Mouse (Mus musculus): ENCODE data around the gene Eya2. TPM values are rescaled to one million over a fixed set of nuclear protein-coding genes. Genes with fewer than 3 reads are reported as not detected.

The Eya2 gene
- polyA plus RNA-seq, 1 experiment from 2014 or later: 7.8 TPM

- no peaks in the 10 kb centered on the region for H3K36me3 ChIP-seq (ENCODE audit: control insufficient read depth, insufficient read depth, low read length)
- no peaks in the 10 kb centered on the region for H3K9me3 ChIP-seq (replicated peaks; ENCODE audit: control insufficient read depth, low read length)
- no peak overlapping the region for H3K9ac ChIP-seq (ENCODE audit: low read length)
- no peak for ATAC-seq (ENCODE audit: insufficient read depth, low FRiP score)
- no peak overlapping the region for H3K27ac ChIP-seq (ENCODE audit: low read length)
- H3K27me3 ChIP-seq (ENCODE audit: control insufficient read depth, insufficient read depth, low read length): no peaks in the 10 kb centered on the region
- no peak overlapping the region for H3K4me2 ChIP-seq (ENCODE audit: low read depth, low read length)
- peaks cover 27% of the 10 kb centered on the region for H3K4me1 ChIP-seq (ENCODE audit: control insufficient read depth, insufficient read depth, low read length)
- WGBS: 64% methylated on average over 6 of the region's 6 CpGs
- no peak overlapping the region for H3K4me3 ChIP-seq (replicated peaks; ENCODE audit: low read length)
Observed at GRCm38 (mm10) chr2:165652281-165652680, 57.4 kb downstream of the Eya2 start.

GRCm38 (mm10) chr2:165653001-165653921 lies 58.4 kb downstream of the Eya2 start:
- H3K36me3 ChIP-seq (ENCODE audit: control insufficient read depth, insufficient read depth, low read length): no peaks in the 10 kb centered on the region
- ATAC-seq (ENCODE audit: insufficient read depth, low FRiP score): peak; percentile 59; the same call in 1 of the 2 replicates
- peak overlapping the region; percentile 25; the same call in 1 of the 2 replicates for H3K27ac ChIP-seq (ENCODE audit: low read length)
- no peaks in the 10 kb centered on the region for H3K27me3 ChIP-seq (ENCODE audit: control insufficient read depth, insufficient read depth, low read length)
- peaks cover 27% of the 10 kb centered on the region for H3K4me1 ChIP-seq (ENCODE audit: control insufficient read depth, insufficient read depth, low read length)
- H3K4me3 ChIP-seq (replicated peaks; ENCODE audit: low read length): no peak overlapping the region
- no peaks in the 10 kb centered on the region for H3K9me3 ChIP-seq (replicated peaks; ENCODE audit: control insufficient read depth, low read length)
- H3K9ac ChIP-seq (ENCODE audit: low read length): peak overlapping the region; percentile 10; the same call in 1 of the 2 replicates
- WGBS: 19% methylated on average over 14 of the region's 14 CpGs
- no peak overlapping the region for H3K4me2 ChIP-seq (ENCODE audit: low read depth, low read length)

DNA sequence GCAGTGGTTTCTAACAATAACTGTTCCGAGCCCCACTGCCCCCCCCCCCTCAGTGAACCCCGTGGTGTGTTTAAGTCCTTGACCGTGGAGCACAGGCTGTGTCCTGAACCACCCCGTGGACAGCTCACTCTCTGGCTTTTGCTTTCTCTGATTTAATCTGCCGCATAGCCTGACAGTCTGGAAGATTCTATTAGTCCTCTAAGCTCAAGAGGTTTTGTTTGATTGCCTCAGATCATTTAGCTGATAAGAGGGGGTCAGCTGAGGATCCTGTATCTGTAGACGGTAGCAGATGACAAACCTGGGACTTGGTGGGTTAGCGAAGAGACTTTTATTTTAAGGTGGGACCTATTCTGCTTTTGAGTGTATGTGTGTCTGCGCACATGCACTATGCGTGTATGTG lies 59.3 kb downstream of the Eya2 start:
- H3K27me3 ChIP-seq (ENCODE audit: control insufficient read depth, insufficient read depth, low read length): no peaks in the 10 kb centered on the region
- H3K36me3 ChIP-seq (ENCODE audit: control insufficient read depth, insufficient read depth, low read length): no peaks in the 10 kb centered on the region
- no peak for ATAC-seq (ENCODE audit: insufficient read depth, low FRiP score)
- H3K9ac ChIP-seq (ENCODE audit: low read length): no peak overlapping the region
- H3K9me3 ChIP-seq (replicated peaks; ENCODE audit: control insufficient read depth, low read length): no peaks in the 10 kb centered on the region
- no peak overlapping the region for H3K27ac ChIP-seq (ENCODE audit: low read length)
- peaks cover 24% of the 10 kb centered on the region for H3K4me1 ChIP-seq (ENCODE audit: control insufficient read depth, insufficient read depth, low read length)
- H3K4me3 ChIP-seq (replicated peaks; ENCODE audit: low read length): no peak overlapping the region
- no peak overlapping the region for H3K4me2 ChIP-seq (ENCODE audit: low read depth, low read length)
- 43% methylated on average over 9 of the region's 9 CpGs for WGBS

DNA sequence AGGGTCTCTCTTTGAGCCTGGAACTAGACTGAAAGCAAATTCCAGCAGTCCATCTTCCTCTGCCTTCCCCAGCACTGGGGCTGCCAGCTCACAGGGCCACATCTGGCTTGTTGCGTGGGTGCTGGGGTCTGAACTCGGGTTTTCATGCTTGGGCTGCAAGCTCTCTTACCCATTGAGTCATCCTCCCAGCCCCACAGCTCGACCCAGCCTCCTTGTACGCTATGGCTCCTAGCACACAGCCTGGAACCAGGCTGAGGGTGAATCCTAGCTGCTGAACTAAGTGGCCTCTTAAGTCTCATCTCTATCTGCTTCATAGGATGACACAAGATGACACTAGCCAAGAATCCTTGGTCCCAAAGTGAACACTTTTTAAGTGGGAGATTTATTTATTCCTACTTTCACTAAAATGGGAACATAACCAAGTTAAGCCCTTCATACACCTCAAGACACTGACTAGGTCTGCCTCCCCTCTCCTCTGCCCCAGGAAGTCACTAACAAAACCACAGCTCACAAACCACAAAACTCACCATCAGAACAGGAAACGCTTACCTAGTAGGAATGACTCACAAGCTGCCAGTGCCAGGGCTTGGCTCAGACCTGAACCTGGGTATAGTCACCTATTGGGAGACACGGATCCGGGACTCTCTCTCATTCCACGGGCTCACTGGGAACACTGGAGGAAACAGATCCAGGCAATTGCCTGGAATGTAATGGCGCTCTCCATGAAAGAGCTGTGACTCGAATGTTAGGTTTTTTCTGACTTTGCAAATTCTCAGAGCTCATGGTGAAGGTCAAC lies 60.1 kb downstream of the Eya2 start:
- ATAC-seq (ENCODE audit: insufficient read depth, low FRiP score): no peak

DNA sequence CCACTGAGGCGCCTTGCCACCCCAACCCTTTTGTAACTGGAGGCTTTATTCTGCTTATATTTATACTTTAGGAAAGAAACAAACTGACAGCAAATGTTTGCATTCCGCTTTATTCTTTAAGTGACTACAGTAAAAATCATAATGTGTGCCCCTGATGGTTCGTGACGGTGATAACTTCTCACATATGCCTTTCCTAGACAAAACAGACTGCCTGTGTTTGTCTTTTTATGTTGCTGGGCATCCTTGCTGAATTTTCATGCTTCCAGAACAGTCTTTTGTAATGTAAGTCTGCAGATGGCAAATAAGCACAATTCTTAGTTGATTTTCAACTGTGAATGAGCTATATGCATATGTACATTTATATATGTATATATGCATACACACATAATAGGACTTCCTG lies 61.7 kb downstream of the Eya2 start:
- H3K9ac ChIP-seq (ENCODE audit: low read length): no peak overlapping the region
- H3K4me3 ChIP-seq (replicated peaks; ENCODE audit: low read length): no peak overlapping the region
- H3K4me2 ChIP-seq (ENCODE audit: low read depth, low read length): no peak overlapping the region
- peaks cover 22% of the 10 kb centered on the region for H3K4me1 ChIP-seq (ENCODE audit: control insufficient read depth, insufficient read depth, low read length)
- no peak overlapping the region for H3K27ac ChIP-seq (ENCODE audit: low read length)
- 75% methylated on average over 4 of the region's 4 CpGs for WGBS
- H3K9me3 ChIP-seq (replicated peaks; ENCODE audit: control insufficient read depth, low read length): no peaks in the 10 kb centered on the region
- no peak for ATAC-seq (ENCODE audit: insufficient read depth, low FRiP score)
- H3K27me3 ChIP-seq (ENCODE audit: control insufficient read depth, insufficient read depth, low read length): no peaks in the 10 kb centered on the region
- H3K36me3 ChIP-seq (ENCODE audit: control insufficient read depth, insufficient read depth, low read length): no peaks in the 10 kb centered on the region

More for the DNA sequence above, 60.1 kb downstream of the Eya2 start:
- Histone ChIP-seq H3K4me3 (replicated peaks; ENCODE audit: low read length) (no peak overlapping the region), H3K36me3 (ENCODE audit: control insufficient read depth, insufficient read depth, low read length) (no peaks in the 10 kb centered on the region), H3K4me2 (ENCODE audit: low read depth, low read length) (no peak overlapping the region), H3K9ac (ENCODE audit: low read length) (no peak overlapping the region; the same call in 1 of the 2 replicates), H3K27ac (ENCODE audit: low read length) (peak overlapping the region; percentile 67; the same call in 1 of the 2 replicates), H3K9me3 (replicated peaks; ENCODE audit: control insufficient read depth, low read length) (no peaks in the 10 kb centered on the region), H3K4me1 (ENCODE audit: control insufficient read depth, insufficient read depth, low read length) (peaks cover 22% of the 10 kb centered on the region), H3K27me3 (ENCODE audit: control insufficient read depth, insufficient read depth, low read length) (no peaks in the 10 kb centered on the region)
- WGBS: 65% methylated on average over 10 of the region's 10 CpGs

DNA sequence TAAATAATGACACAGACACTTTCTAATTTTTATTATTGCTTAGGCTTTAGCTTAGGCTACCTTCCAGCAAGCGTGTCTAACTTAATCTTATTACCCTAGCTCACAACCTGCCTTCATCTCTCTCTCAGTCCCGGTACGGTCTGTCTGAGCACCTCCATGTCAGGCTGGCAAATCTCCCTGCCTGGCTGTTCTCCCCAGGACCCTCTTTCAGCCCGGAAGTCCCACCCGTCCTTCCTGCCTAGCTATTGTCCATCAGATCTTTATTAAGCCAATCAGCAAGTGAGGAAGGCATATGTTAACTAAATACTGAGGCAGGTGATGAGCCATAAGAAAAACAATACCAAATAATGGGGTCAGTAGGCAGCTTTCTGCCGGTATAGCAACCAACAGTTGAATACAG lies 62.1 kb downstream of the Eya2 start:
- H3K9me3 ChIP-seq (replicated peaks; ENCODE audit: control insufficient read depth, low read length): no peaks in the 10 kb centered on the region
- H3K9ac ChIP-seq (ENCODE audit: low read length): no peak overlapping the region
- no peaks in the 10 kb centered on the region for H3K27me3 ChIP-seq (ENCODE audit: control insufficient read depth, insufficient read depth, low read length)
- H3K4me2 ChIP-seq (ENCODE audit: low read depth, low read length): no peak overlapping the region
- peaks cover 22% of the 10 kb centered on the region for H3K4me1 ChIP-seq (ENCODE audit: control insufficient read depth, insufficient read depth, low read length)
- no peak overlapping the region for H3K4me3 ChIP-seq (replicated peaks; ENCODE audit: low read length)
- 62% methylated on average over 6 of the region's 6 CpGs for WGBS
- H3K27ac ChIP-seq (ENCODE audit: low read length): no peak overlapping the region
- no peak for ATAC-seq (ENCODE audit: insufficient read depth, low FRiP score)
- no peaks in the 10 kb centered on the region for H3K36me3 ChIP-seq (ENCODE audit: control insufficient read depth, insufficient read depth, low read length)

DNA sequence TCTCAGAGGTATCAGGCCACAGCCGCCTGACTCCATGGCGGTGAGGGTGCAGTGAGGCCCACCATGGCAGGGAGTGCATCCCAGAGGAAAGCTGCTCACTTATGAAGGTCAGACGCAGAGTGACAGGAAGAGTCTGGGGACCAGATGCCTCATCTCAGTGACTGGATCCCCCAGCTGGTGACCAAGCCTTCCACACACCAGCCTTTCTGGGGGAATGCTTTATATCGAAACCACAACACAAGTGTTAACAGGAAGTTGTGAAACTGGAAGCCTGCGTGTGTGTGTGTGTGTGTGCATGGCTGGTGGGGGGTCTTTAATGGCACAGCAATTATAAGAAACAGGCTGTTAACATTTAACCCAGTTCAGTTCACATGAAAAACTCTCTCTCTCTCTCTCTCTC lies 64.7 kb downstream of the Eya2 start:
- H3K27ac ChIP-seq (ENCODE audit: low read length): no peak overlapping the region
- H3K4me2 ChIP-seq (ENCODE audit: low read depth, low read length): no peak overlapping the region
- H3K9me3 ChIP-seq (replicated peaks; ENCODE audit: control insufficient read depth, low read length): no peaks in the 10 kb centered on the region
- H3K27me3 ChIP-seq (ENCODE audit: control insufficient read depth, insufficient read depth, low read length): no peaks in the 10 kb centered on the region
- H3K9ac ChIP-seq (ENCODE audit: low read length): no peak overlapping the region
- no peaks in the 10 kb centered on the region for H3K36me3 ChIP-seq (ENCODE audit: control insufficient read depth, insufficient read depth, low read length)
- 62% methylated on average over 5 of the region's 5 CpGs for WGBS
- ATAC-seq (ENCODE audit: insufficient read depth, low FRiP score): no peak
- peaks cover 13% of the 10 kb centered on the region for H3K4me1 ChIP-seq (ENCODE audit: control insufficient read depth, insufficient read depth, low read length)
- H3K4me3 ChIP-seq (replicated peaks; ENCODE audit: low read length): no peak overlapping the region

GRCm38 (mm10) chr2:165663266-165663665 lies 68.4 kb downstream of the Eya2 start:
- ATAC-seq (ENCODE audit: insufficient read depth, low FRiP score): no peak

DNA sequence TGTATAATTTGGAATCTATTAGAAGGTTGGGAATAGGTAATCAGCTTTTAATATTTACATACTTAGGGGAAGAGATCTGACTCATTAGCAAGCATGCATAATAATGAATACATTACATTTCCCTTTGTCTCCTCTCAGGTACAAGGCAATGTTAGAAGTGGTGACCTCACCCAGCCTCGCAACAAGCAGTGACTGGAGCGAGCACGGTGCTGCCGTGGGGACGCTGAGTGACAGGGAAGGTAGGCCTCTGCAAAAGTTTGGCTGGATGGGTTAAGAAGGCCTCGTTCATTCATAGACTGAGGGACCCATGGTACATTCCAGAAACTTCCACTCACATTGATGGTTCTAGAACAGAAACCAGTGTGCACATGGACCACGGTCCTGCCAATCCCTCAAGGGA lies 69.8 kb downstream of the Eya2 start:
- Histone ChIP-seq H3K4me1 (ENCODE audit: control insufficient read depth, insufficient read depth, low read length) (peaks cover 10% of the 10 kb centered on the region), H3K9ac (ENCODE audit: low read length) (no peak overlapping the region), H3K36me3 (ENCODE audit: control insufficient read depth, insufficient read depth, low read length) (no peaks in the 10 kb centered on the region), H3K9me3 (replicated peaks; ENCODE audit: control insufficient read depth, low read length) (no peaks in the 10 kb centered on the region), H3K27me3 (ENCODE audit: control insufficient read depth, insufficient read depth, low read length) (no peaks in the 10 kb centered on the region), H3K4me2 (ENCODE audit: low read depth, low read length) (0 out of 2 replicates have a peak overlapping the region, but pooled peaks have one; percentile 13), H3K4me3 (replicated peaks; ENCODE audit: low read length) (no peak overlapping the region), H3K27ac (ENCODE audit: low read length) (peak overlapping the region; percentile 95)
- WGBS: 69% methylated on average over 7 of the region's 7 CpGs
- no peak for ATAC-seq (ENCODE audit: insufficient read depth, low FRiP score)

More at GRCm38 (mm10) chr2:165663266-165663665, 68.4 kb downstream of the Eya2 start:
- H3K4me1 ChIP-seq (ENCODE audit: control insufficient read depth, insufficient read depth, low read length): peaks cover 10% of the 10 kb centered on the region
- WGBS: 87% methylated on average over 7 of the region's 7 CpGs
- no peak overlapping the region for H3K27ac ChIP-seq (ENCODE audit: low read length)
- no peak overlapping the region for H3K4me2 ChIP-seq (ENCODE audit: low read depth, low read length)
- H3K9ac ChIP-seq (ENCODE audit: low read length): no peak overlapping the region
- no peaks in the 10 kb centered on the region for H3K27me3 ChIP-seq (ENCODE audit: control insufficient read depth, insufficient read depth, low read length)
- H3K9me3 ChIP-seq (replicated peaks; ENCODE audit: control insufficient read depth, low read length): no peaks in the 10 kb centered on the region
- no peaks in the 10 kb centered on the region for H3K36me3 ChIP-seq (ENCODE audit: control insufficient read depth, insufficient read depth, low read length)
- no peak overlapping the region for H3K4me3 ChIP-seq (replicated peaks; ENCODE audit: low read length)

Measured in stomach, embryonic 16.5 days (tissue).